Mouse (Mus musculus): ENCODE data around the gene Scrg1. TPM values are rescaled to one million over a fixed set of nuclear protein-coding genes. Genes with fewer than 3 reads are reported as not detected.

The Scrg1 gene
- polyA plus RNA-seq, 1 experiment = 78.7 TPM

GRCm38 (mm10) chr8:57451896-57452295 is 3.8 kb upstream of the Scrg1 start:
- DNase-seq (ENCODE audit: extremely low spot score in 1 of 2, low spot score in 1 of 2) = no peak

GRCm38 (mm10) chr8:57453361-57453760 is 2.4 kb upstream of the Scrg1 start:
- DNase-seq (ENCODE audit: extremely low spot score in 1 of 2, low spot score in 1 of 2) = no peak

GRCm38 (mm10) chr8:57457152-57457551 is 1.4 kb downstream of the Scrg1 start:
- peak; percentile 17 to 49 for DNase-seq (ENCODE audit: extremely low spot score in 1 of 2, low spot score in 1 of 2)

GRCm38 (mm10) chr8:57457942-57458341 is 2.2 kb downstream of the Scrg1 start:
- no peak for DNase-seq (ENCODE audit: extremely low spot score in 1 of 2, low spot score in 1 of 2)

GRCm38 (mm10) chr8:57462839-57463238 is 7.1 kb downstream of the Scrg1 start:
- no peak for DNase-seq (ENCODE audit: extremely low spot score in 1 of 2, low spot score in 1 of 2)

GRCm38 (mm10) chr8:57463757-57464156 is 8.0 kb downstream of the Scrg1 start:
- no peak for DNase-seq (ENCODE audit: extremely low spot score in 1 of 2, low spot score in 1 of 2)

GRCm38 (mm10) chr8:57468624-57469023 is 12.9 kb downstream of the Scrg1 start:
- peak in 1 of 2 experiments; percentile 12 for DNase-seq (ENCODE audit: extremely low spot score in 1 of 2, low spot score in 1 of 2)

GRCm38 (mm10) chr8:57470863-57471262 is 15.1 kb downstream of the Scrg1 start:
- DNase-seq (ENCODE audit: extremely low spot score in 1 of 2, low spot score in 1 of 2) = no peak

- no peak for DNase-seq (ENCODE audit: extremely low spot score in 1 of 2, low spot score in 1 of 2)
Observed at GRCm38 (mm10) chr8:57473751-57474150, 18.0 kb downstream of the Scrg1 start.

GRCm38 (mm10) chr8:57478406-57478805 is 22.7 kb downstream of the Scrg1 start:
- no peak for DNase-seq (ENCODE audit: extremely low spot score in 1 of 2, low spot score in 1 of 2)

GRCm38 (mm10) chr8:57479700-57480099 is 24.0 kb downstream of the Scrg1 start:
- no peak for DNase-seq (ENCODE audit: extremely low spot score in 1 of 2, low spot score in 1 of 2)

- DNase-seq (ENCODE audit: extremely low spot score in 1 of 2, low spot score in 1 of 2) = no peak
Observed at GRCm38 (mm10) chr8:57480606-57481005, 24.9 kb downstream of the Scrg1 start.

- DNase-seq (ENCODE audit: extremely low spot score in 1 of 2, low spot score in 1 of 2) = peak in 1 of 2 experiments; percentile 31
Observed at GRCm38 (mm10) chr8:57486491-57487440, 31.0 kb downstream of the Scrg1 start.

- DNase-seq (ENCODE audit: extremely low spot score in 1 of 2, low spot score in 1 of 2) = peak; percentile 96 to 98
Observed at GRCm38 (mm10) chr8:57487441-57488155, 31.9 kb downstream of the Scrg1 start, which contains the start of gene Sap30. Gene Sap30 (minus strand): TSS chr8:57487860.

- peak in 1 of 2 experiments; percentile 54 for DNase-seq (ENCODE audit: extremely low spot score in 1 of 2, low spot score in 1 of 2)
Observed at GRCm38 (mm10) chr8:57488312-57488765, 32.6 kb downstream of the Scrg1 start.

GRCm38 (mm10) chr8:57489366-57489765 is 33.6 kb downstream of the Scrg1 start:
- no peak for DNase-seq (ENCODE audit: extremely low spot score in 1 of 2, low spot score in 1 of 2)

GRCm38 (mm10) chr8:57489896-57490295 is 34.2 kb downstream of the Scrg1 start:
- no peak for DNase-seq (ENCODE audit: extremely low spot score in 1 of 2, low spot score in 1 of 2)

GRCm38 (mm10) chr8:57491873-57492272 is 36.1 kb downstream of the Scrg1 start:
- DNase-seq (ENCODE audit: extremely low spot score in 1 of 2, low spot score in 1 of 2) = no peak

- no peak for DNase-seq (ENCODE audit: extremely low spot score in 1 of 2, low spot score in 1 of 2)
Observed at GRCm38 (mm10) chr8:57498494-57498846, 42.7 kb downstream of the Scrg1 start.

- peak in 1 of 2 experiments; percentile 51 for DNase-seq (ENCODE audit: extremely low spot score in 1 of 2, low spot score in 1 of 2)
Observed at GRCm38 (mm10) chr8:57498847-57499511, 43.3 kb downstream of the Scrg1 start.

GRCm38 (mm10) chr8:57503641-57504040 is 47.9 kb downstream of the Scrg1 start:
- peak in 1 of 2 experiments; percentile 84 for DNase-seq (ENCODE audit: extremely low spot score in 1 of 2, low spot score in 1 of 2)
